Mouse (Mus musculus): ENCODE data around the gene Parp11. TPM values are rescaled to one million over a fixed set of nuclear protein-coding genes. Genes with fewer than 3 reads are reported as not detected.
A peak's percentile ranks its signal among the peaks of the same experiment; 100 is the strongest.

Gene Parp11
- polyA plus RNA-seq, 1 experiment from 2014 or later = 61.1 TPM

DNA sequence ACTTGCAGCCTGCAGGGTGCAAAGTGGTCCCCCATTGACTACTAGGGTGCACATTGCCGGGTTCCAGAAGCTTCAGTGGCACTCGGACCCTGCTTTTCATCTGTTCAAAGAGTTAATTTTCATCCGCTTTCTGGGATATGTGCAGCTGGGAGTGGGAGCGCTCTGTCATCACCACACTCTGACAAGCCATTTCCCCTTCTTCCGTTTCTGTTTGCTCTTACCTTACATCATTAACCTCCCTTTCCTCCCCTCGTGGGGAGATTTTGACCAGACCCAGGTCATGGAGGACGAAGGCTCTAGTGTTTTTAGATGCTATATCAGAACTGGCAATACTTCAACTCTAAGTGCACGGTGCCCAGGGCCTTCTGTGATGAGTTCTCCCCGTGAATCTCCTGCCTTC is 75.7 kb downstream of the Parp11 start:
- ATAC-seq (ENCODE audit: low FRiP score) (no peak), DNase-seq (ENCODE audit: low spot score) (no peak)
- H3K4me3 ChIP-seq (ENCODE audit: low read depth, low read length) = no peak overlapping the region
- 68% methylated on average over 9 of the region's 9 CpGs for WGBS
- no peaks in the 10 kb centered on the region for H3K36me3 ChIP-seq (ENCODE audit: control insufficient read depth, insufficient read depth, low read length)
- no peak overlapping the region for H3K4me2 ChIP-seq (replicated peaks; ENCODE audit: low read depth, low read length)
- H3K9me3 ChIP-seq (ENCODE audit: control insufficient read depth, low read length) = no peaks in the 10 kb centered on the region
- no peak overlapping the region for H3K27ac ChIP-seq (ENCODE audit: low read depth, low read length)
- H3K27me3 ChIP-seq (ENCODE audit: control insufficient read depth, insufficient read depth, low read length) = no peaks in the 10 kb centered on the region
- no peak overlapping the region for H3K9ac ChIP-seq (ENCODE audit: low read depth, low read length)
- H3K4me1 ChIP-seq (replicated peaks; ENCODE audit: control insufficient read depth, insufficient read depth, low read length) = no peaks in the 10 kb centered on the region

DNA sequence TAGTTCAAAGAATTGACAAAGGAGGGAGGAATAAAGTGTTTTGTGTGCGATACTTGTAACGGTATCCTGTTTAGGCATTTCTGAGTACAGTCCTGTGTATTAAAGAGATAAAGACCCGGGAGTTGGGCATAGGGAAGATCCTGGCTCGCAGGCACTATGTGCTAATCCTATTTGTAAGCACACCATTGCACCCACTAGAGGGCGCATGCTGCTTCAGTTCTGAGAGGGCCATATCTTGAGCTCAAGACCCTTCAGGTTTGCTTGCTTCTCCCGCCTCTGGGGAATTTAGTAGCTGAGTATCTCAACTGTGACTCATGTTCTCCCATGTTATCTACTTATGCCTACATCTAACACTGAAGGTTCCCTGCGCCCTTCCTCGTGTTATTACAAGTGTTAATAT is 77.8 kb downstream of the Parp11 start:
- 34% methylated on average over 8 of the region's 8 CpGs for WGBS
- ATAC-seq (ENCODE audit: low FRiP score) = no peak

DNA sequence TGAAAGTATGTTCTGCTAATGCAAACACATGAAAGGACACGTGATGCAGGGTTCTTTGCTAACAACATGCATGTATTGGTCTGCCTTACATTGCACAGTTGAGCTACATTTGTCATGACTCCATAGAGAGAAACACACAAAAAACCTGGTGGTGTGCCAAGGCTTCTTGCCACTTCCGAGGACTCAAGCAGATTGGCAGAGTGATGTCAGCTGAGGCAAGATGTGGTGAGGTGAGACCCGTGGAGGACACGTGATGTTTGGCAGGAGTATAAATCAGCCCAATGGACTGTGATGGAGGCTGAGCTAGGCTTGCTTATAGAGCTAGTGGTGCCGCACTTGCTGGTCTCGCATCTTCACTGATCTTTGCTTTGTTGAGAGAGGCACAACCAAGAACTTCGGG is 82.0 kb downstream of the Parp11 start:
- Histone ChIP-seq H3K4me3 (ENCODE audit: low read depth, low read length) (no peak overlapping the region), H3K4me1 (replicated peaks; ENCODE audit: control insufficient read depth, insufficient read depth, low read length) (no peaks in the 10 kb centered on the region), H3K4me2 (replicated peaks; ENCODE audit: low read depth, low read length) (no peak overlapping the region), H3K9ac (ENCODE audit: low read depth, low read length) (no peak overlapping the region), H3K27me3 (ENCODE audit: control insufficient read depth, insufficient read depth, low read length) (no peaks in the 10 kb centered on the region), H3K27ac (ENCODE audit: low read depth, low read length) (no peak overlapping the region), H3K36me3 (ENCODE audit: control insufficient read depth, insufficient read depth, low read length) (no peaks in the 10 kb centered on the region), H3K9me3 (ENCODE audit: control insufficient read depth, low read length) (no peaks in the 10 kb centered on the region)
- 89% methylated on average over 7 of the region's 7 CpGs for WGBS
- DNase-seq (ENCODE audit: low spot score) (no peak), ATAC-seq (ENCODE audit: low FRiP score) (no peak)

More for the DNA sequence above, 77.8 kb downstream of the Parp11 start:
- DNase-seq (ENCODE audit: low spot score) = peak; percentile 84
- Histone ChIP-seq H3K4me3 (ENCODE audit: low read depth, low read length) (no peak overlapping the region), H3K4me1 (replicated peaks; ENCODE audit: control insufficient read depth, insufficient read depth, low read length) (no peaks in the 10 kb centered on the region), H3K27ac (ENCODE audit: low read depth, low read length) (no peak overlapping the region), H3K9ac (ENCODE audit: low read depth, low read length) (no peak overlapping the region), H3K27me3 (ENCODE audit: control insufficient read depth, insufficient read depth, low read length) (no peaks in the 10 kb centered on the region), H3K36me3 (ENCODE audit: control insufficient read depth, insufficient read depth, low read length) (no peaks in the 10 kb centered on the region), H3K4me2 (replicated peaks; ENCODE audit: low read depth, low read length) (no peak overlapping the region), H3K9me3 (ENCODE audit: control insufficient read depth, low read length) (no peaks in the 10 kb centered on the region)

DNA sequence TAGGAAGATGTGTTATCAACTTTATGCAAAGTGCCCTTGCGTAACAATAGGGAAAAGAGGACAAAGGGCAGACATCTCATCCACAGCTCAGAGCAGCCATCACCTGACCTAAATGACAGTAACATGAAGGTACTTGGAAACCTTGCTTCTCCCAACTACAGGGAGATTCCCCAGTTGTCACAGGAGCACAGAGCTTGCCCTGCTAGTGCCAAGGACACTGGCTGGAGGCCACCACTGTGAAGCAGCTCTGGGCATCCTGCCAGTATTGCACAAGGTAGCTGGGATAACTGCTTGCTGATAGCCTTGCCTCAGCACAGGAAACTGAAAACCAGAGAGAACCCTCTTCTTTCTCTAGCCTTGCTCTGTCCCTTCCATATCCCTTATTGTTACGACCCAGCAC is 82.8 kb downstream of the Parp11 start:
- no peak for DNase-seq (ENCODE audit: low spot score)
- WGBS = 87% methylated on average over 2 of the region's 2 CpGs

DNA sequence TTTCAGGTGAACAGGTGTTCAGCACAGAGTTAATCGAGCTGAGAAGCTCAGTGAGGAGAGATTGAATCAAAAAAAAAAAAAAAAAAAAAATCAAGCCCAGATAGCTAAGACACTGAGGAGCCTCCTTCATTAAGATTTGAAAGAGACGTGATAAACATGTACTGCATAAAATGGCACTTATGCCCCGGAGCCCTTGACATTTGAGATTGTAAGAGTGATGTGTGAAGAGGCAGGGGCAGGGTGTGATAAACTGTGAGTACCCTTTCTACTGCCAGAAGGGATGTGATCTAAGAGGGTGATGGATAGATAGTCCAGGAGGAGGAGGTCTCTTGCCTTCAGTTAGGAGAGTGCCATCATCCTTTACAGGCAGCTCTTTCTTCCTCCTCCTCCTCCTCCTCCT is 83.6 kb downstream of the Parp11 start:
- WGBS = 73% methylated on average over 3 of the region's 3 CpGs
- Histone ChIP-seq H3K4me2 (replicated peaks; ENCODE audit: low read depth, low read length) (no peak overlapping the region), H3K4me1 (replicated peaks; ENCODE audit: control insufficient read depth, insufficient read depth, low read length) (no peaks in the 10 kb centered on the region), H3K36me3 (ENCODE audit: control insufficient read depth, insufficient read depth, low read length) (no peaks in the 10 kb centered on the region), H3K27ac (ENCODE audit: low read depth, low read length) (no peak overlapping the region), H3K27me3 (ENCODE audit: control insufficient read depth, insufficient read depth, low read length) (no peaks in the 10 kb centered on the region), H3K4me3 (ENCODE audit: low read depth, low read length) (no peak overlapping the region), H3K9ac (ENCODE audit: low read depth, low read length) (no peak overlapping the region), H3K9me3 (ENCODE audit: control insufficient read depth, low read length) (no peaks in the 10 kb centered on the region)
- ATAC-seq (ENCODE audit: low FRiP score) (no peak), DNase-seq (ENCODE audit: low spot score) (no peak)

More for the DNA sequence above, 82.8 kb downstream of the Parp11 start:
- no peaks in the 10 kb centered on the region for H3K4me1 ChIP-seq (replicated peaks; ENCODE audit: control insufficient read depth, insufficient read depth, low read length)
- no peak overlapping the region for H3K4me3 ChIP-seq (ENCODE audit: low read depth, low read length)
- no peaks in the 10 kb centered on the region for H3K27me3 ChIP-seq (ENCODE audit: control insufficient read depth, insufficient read depth, low read length)
- no peaks in the 10 kb centered on the region for H3K36me3 ChIP-seq (ENCODE audit: control insufficient read depth, insufficient read depth, low read length)
- H3K9me3 ChIP-seq (ENCODE audit: control insufficient read depth, low read length) = no peaks in the 10 kb centered on the region
- H3K27ac ChIP-seq (ENCODE audit: low read depth, low read length) = no peak overlapping the region
- no peak overlapping the region for H3K4me2 ChIP-seq (replicated peaks; ENCODE audit: low read depth, low read length)
- ATAC-seq (ENCODE audit: low FRiP score) = no peak
- no peak overlapping the region for H3K9ac ChIP-seq (ENCODE audit: low read depth, low read length)

DNA sequence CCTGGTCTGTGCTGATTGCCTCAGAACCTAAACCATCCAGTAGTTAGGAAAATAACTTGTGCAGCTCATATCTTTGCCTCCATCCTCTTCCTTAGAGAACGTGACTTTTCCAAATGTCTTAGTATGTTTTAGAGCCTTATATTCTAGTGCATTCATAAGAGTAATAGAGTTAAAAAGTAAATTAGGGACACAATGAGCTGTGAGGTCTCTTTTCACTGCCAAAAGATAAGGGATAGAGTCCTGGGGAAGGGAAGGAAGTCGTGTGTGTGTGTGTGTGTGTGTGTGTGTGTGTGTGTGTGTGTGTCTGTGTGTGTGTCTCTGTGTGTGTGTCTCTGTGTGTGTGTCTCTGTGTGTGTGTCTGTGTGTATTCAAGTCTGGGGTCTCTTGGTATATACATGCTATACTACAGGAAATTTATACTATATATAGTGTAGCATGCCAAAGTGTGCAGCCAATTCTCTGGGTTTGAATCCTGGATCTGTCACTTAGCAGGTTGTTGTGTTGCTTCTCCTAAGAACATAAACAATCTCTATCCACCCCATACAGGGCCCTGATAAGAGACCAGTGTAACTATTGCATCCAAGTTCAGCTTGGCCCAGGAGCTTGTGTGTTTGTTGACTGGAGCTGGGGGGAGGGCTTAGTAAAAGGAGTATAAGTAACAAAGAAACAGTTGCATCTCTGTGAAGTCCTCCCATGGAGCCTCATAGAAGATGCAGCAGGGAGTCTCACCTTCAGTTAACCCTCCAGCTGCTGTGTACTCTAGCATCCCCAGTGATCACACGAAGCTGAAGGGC is 85.0 kb downstream of the Parp11 start:
- Histone ChIP-seq H3K9me3 (ENCODE audit: control insufficient read depth, low read length) (no peaks in the 10 kb centered on the region), H3K4me1 (replicated peaks; ENCODE audit: control insufficient read depth, insufficient read depth, low read length) (no peaks in the 10 kb centered on the region), H3K9ac (ENCODE audit: low read depth, low read length) (no peak overlapping the region), H3K27ac (ENCODE audit: low read depth, low read length) (no peak overlapping the region), H3K36me3 (ENCODE audit: control insufficient read depth, insufficient read depth, low read length) (no peaks in the 10 kb centered on the region), H3K4me3 (ENCODE audit: low read depth, low read length) (no peak overlapping the region), H3K27me3 (ENCODE audit: control insufficient read depth, insufficient read depth, low read length) (no peaks in the 10 kb centered on the region), H3K4me2 (replicated peaks; ENCODE audit: low read depth, low read length) (no peak overlapping the region)
- no peak for ATAC-seq (ENCODE audit: low FRiP score)
- DNase-seq (ENCODE audit: low spot score) = no peak
- WGBS = 46% methylated on average over 3 of the region's 3 CpGs

DNA sequence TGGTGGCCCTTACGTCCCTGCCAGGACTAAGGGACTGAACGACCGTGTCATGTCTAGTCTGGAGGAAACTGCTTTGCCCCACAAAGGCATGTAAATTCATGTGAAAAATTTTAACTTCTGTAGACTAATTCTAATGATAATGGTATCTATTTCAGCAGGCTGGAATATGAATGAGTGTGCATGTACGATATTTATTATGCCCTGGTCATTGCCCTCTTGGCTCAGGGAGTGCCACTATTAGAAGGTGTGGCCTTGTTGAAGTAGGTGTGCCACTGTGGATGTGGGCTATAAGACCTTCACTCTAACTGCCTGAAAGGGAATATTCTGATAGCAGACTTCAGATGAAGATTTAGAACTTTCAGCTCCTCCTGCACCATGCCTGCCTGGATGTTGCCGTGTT is 85.7 kb downstream of the Parp11 start:
- 86% methylated on average over 5 of the region's 5 CpGs for WGBS
- no peak for ATAC-seq (ENCODE audit: low FRiP score)

DNA sequence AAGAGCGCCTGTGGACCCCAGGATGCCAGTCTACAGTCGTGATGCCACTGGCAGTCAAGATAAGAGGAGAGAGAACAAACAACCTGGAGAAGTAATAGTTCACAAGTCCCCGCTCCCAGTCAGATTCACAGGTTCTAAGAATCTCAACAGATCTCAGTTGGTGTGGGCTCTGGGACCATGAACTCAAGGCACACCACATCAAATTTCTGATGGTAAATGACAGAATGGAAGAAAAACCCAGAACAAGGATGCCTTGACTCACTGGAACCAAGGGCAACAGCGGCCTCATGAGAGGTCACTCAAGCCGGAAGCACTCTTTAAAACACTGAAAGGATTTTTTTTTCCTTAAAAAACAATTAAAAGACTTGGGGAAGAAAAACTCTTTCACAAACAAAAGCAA is 87.1 kb downstream of the Parp11 start:
- no peaks in the 10 kb centered on the region for H3K27me3 ChIP-seq (ENCODE audit: control insufficient read depth, insufficient read depth, low read length)
- no peak overlapping the region for H3K9ac ChIP-seq (ENCODE audit: low read depth, low read length)
- H3K4me3 ChIP-seq (ENCODE audit: low read depth, low read length) = no peak overlapping the region
- no peaks in the 10 kb centered on the region for H3K4me1 ChIP-seq (replicated peaks; ENCODE audit: control insufficient read depth, insufficient read depth, low read length)
- no peak overlapping the region for H3K27ac ChIP-seq (ENCODE audit: low read depth, low read length)
- no peaks in the 10 kb centered on the region for H3K9me3 ChIP-seq (ENCODE audit: control insufficient read depth, low read length)
- DNase-seq (ENCODE audit: low spot score) (no peak), ATAC-seq (ENCODE audit: low FRiP score) (no peak)
- WGBS = 84% methylated on average over 5 of the region's 5 CpGs
- no peaks in the 10 kb centered on the region for H3K36me3 ChIP-seq (ENCODE audit: control insufficient read depth, insufficient read depth, low read length)
- no peak overlapping the region for H3K4me2 ChIP-seq (replicated peaks; ENCODE audit: low read depth, low read length)

More for the DNA sequence above, 85.7 kb downstream of the Parp11 start:
- Histone ChIP-seq H3K4me1 (replicated peaks; ENCODE audit: control insufficient read depth, insufficient read depth, low read length) (no peaks in the 10 kb centered on the region), H3K27me3 (ENCODE audit: control insufficient read depth, insufficient read depth, low read length) (no peaks in the 10 kb centered on the region), H3K4me3 (ENCODE audit: low read depth, low read length) (no peak overlapping the region), H3K9me3 (ENCODE audit: control insufficient read depth, low read length) (no peaks in the 10 kb centered on the region), H3K9ac (ENCODE audit: low read depth, low read length) (no peak overlapping the region), H3K36me3 (ENCODE audit: control insufficient read depth, insufficient read depth, low read length) (no peaks in the 10 kb centered on the region), H3K4me2 (replicated peaks; ENCODE audit: low read depth, low read length) (no peak overlapping the region), H3K27ac (ENCODE audit: low read depth, low read length) (no peak overlapping the region)
- no peak for DNase-seq (ENCODE audit: low spot score)

DNA sequence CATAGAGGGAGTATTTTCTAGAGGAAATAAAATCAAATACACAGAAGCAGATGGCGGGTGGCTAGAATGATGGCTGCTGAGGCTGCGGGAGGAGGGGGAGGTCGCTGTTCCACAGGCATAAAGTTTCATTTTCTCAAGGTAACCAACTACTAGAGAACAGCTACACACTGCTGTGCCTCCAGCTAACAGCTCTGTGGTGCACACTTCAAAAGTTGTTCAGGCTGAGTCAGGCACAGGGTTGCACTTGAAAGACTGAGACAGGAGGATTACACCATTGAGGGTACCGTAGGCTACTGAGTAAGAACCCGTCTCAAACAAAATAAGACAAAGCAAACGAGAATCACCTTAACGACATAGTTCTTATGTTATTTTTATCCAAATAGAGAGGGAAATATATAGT is 90.4 kb downstream of the Parp11 start:
- Histone ChIP-seq H3K36me3 (ENCODE audit: control insufficient read depth, insufficient read depth, low read length) (no peaks in the 10 kb centered on the region), H3K9ac (ENCODE audit: low read depth, low read length) (no peak overlapping the region), H3K27me3 (ENCODE audit: control insufficient read depth, insufficient read depth, low read length) (no peaks in the 10 kb centered on the region), H3K4me3 (ENCODE audit: low read depth, low read length) (no peak overlapping the region), H3K27ac (ENCODE audit: low read depth, low read length) (no peak overlapping the region), H3K4me2 (replicated peaks; ENCODE audit: low read depth, low read length) (no peak overlapping the region), H3K9me3 (ENCODE audit: control insufficient read depth, low read length) (no peaks in the 10 kb centered on the region), H3K4me1 (replicated peaks; ENCODE audit: control insufficient read depth, insufficient read depth, low read length) (no peaks in the 10 kb centered on the region)
- 87% methylated on average over 7 of the region's 7 CpGs for WGBS
- ATAC-seq (ENCODE audit: low FRiP score) (no peak), DNase-seq (ENCODE audit: low spot score) (no peak)
